Mouse (Mus musculus): ENCODE measurements at regions not wholly inside any gene's neighbourhood (a gene's known extent, or its start where the extent isn't known, plus 50 kb on each side); places are given as distances from the start of the nearest gene placed in this dataset.

GRCm38 (mm10) chr12:27619616-27620015, 277.2 kb upstream of the Sox11 start:
- DNase-seq (ENCODE audit: low read depth, low spot score): no peak

DNA sequence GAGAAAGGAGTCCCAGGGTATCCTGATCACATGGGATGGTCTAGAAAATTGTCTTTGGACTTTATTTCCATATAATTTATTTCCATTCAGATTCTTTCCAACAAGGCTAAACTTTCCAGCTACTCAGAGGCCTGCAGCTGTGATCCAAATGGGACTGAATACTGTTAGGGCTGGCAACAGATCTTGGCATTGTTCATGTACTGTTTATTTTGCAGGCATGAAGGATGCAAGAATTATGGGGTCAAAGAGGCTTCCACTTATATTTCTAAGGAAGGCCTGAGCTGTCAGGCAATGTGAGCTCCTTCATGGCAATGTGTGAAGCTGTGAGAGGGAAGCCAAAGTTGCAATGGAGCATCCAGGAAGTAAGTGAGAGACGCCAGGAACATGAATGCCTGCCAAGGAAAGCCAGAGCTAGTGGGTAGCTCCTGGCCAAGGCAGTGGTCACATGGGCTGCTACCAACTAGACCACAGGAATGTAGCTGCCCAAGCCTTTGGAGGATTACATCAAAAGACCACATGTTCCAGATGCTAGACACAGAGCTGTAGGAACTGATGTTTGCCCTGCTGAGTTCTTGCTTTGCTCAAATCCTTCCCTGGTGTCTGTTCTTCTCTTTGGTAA, 261.8 kb upstream of the Sox11 start:
- no peak for DNase-seq (ENCODE audit: low read depth, low spot score)

DNA sequence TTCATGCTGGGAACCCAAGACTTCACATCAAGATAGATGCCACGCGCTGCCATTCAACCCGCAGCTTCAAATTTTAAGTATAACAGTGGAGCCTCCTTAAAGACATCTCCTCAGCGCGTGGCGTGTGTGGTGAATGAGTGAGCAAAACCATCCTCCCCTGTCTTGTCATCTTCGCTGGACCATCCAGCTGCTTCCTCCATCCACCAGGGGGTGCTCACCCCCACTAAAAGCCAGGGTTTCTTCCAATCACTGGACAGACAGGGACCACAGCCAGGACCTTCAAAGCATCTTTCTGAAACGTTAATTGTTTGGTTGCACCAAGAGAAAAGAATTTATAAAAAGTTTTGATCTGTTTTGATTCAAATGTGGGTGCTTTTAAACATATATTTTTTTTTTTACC, 256.8 kb upstream of the Sox11 start:
- no peak for DNase-seq (ENCODE audit: low read depth, low spot score)

DNA sequence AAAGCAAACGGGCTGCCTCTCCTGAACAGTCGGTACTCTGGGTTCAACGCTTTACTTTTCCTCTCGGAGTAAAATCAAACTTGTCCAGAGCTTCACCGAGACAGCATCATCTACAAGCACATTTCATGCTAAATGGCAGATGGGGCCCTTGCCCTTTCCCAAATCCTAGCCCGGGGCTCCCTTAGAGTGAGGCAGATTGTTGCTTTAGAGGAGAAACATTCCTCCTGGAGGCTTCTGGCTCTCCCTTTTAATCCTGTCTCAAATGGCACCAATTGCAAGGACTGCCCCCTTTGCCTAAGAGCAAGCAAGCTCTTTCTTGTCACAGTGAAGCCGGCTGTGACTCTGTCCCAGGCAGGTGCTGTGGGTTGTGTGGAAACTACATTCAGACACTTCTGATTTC, 255.5 kb upstream of the Sox11 start:
- DNase-seq (ENCODE audit: low read depth, low spot score): no peak

- DNase-seq (ENCODE audit: low read depth, low spot score): no peak
Measured at GRCm38 (mm10) chr12:27597322-27597721, 254.9 kb upstream of the Sox11 start.

GRCm38 (mm10) chr12:27595576-27595975, 253.2 kb upstream of the Sox11 start:
- DNase-seq (ENCODE audit: low read depth, low spot score): no peak

GRCm38 (mm10) chr12:27593436-27593835, 251.1 kb upstream of the Sox11 start:
- no peak for DNase-seq (ENCODE audit: low read depth, low spot score)

GRCm38 (mm10) chr12:27576109-27576700, 233.8 kb upstream of the Sox11 start:
- DNase-seq (ENCODE audit: low read depth, low spot score): no peak

GRCm38 (mm10) chr12:27575629-27576028, 233.3 kb upstream of the Sox11 start:
- DNase-seq (ENCODE audit: low read depth, low spot score): no peak

- DNase-seq (ENCODE audit: low read depth, low spot score): no peak
Measured at GRCm38 (mm10) chr12:27567250-27567649, 224.9 kb upstream of the Sox11 start.

DNA sequence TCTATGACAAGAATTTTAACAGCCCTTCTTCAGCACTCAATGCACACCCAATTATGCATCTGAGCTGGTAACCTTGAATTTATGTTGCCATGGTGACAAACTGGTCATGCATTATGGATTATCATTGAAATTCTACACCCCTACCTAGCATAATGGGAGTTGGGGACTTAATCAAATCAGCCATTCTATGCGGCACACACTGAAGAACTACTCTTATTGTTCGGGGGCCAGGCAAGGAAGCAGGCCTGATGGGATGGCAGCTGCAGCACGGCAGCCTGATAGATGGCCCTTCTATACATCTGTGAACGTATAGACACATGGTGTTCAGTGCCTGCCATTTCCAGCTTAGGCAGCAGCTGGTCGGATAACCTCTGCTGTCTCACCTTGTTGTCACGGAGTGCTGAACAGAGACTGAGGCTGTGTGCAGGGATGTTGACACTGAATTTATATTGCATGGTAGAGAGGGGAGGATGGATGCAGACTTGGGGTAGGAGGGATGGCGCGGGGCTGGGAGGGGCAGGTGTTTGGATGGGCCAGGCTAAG, 223.7 kb upstream of the Sox11 start:
- no peak for DNase-seq (ENCODE audit: low read depth, low spot score)

DNA sequence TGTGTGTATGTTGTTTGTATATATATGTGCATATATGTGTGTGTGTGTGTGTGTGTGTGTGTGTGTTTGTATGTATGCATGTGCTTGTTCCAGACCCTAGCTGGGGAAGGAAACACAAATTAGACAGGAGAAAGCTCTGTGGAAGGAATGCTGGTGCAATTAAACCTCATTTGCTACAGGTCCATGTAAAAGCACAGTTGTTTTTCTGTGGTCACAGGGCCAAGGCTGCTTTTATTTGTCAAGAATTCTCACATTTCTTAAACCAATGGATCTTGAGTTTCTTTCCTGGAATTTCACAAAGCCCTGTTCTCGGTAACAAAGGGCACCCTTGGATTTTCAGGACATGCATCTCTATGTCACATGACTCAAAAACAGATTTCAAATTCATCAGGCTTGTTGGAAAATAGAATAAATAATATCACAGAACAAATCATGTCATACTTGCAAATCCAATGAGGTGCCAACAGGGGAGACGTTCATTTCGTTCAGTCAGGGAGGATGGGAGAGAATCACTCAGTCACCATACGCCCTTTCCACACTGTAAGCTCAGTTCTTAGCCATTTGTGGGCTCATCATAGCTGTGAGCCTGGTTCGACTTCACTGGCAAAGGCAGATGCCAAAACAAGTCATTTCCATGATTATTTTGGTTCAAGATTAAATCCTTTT, 222.4 kb upstream of the Sox11 start:
- no peak for DNase-seq (ENCODE audit: low read depth, low spot score)

DNA sequence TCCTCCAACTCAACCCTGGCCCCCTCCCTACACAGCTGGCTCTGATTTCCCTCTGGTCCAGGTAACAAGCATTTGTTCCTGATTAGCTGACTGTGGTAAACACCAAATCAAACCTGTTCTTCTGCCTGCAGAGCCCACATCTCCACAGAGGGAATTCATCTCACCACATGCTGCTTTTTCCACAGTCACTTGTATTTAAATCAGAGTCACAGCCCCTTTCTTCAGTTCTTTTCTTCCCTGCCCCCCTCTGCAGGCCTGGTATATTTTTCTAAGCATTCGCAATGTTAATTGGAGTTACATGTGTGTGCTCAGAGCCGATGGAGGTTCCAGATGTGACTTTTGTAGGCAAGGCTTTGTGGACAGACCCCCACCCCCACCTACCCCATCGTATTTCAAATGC, 221.5 kb upstream of the Sox11 start:
- no peak for DNase-seq (ENCODE audit: low read depth, low spot score)

DNA sequence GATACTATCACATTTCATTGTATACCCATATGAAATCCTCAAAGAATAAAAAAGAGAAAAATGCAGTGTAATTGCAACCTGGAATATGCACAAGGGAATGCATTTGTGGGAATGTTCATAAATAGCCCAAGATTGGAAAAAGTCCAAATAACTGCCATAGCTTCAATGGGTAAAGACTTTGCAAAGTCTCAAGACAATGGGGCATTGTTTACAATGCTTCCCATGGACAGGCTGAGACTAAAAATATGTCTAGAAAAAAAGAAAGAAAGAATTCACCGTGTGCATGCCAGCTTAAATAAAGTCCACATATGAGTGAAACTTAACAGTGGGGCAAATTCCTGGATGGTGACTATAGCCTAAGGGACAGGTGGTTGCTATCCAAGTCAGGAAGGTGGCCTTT, 210.4 kb upstream of the Sox11 start:
- no peak for DNase-seq (ENCODE audit: low read depth, low spot score)

DNA sequence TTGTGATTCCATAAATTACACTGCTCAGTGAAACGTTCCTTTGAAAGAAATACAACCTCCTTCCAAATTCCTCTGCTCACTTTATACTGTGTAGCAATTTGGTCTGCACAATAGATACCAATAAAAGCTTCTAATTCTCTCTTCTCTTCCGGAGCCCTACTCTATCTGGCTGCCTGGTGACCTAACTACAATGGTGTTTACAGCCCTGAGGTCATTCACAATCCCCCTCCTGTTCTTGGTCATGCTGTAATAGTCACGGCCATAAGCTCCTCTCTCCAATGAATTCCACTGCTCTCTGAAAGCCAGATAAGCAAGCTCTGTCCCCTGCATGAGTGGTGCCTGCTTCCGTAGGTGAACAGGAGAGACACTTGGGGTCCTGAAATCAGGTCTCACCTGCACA, 195.8 kb upstream of the Sox11 start:
- no peak for DNase-seq (ENCODE audit: low read depth, low spot score)

GRCm38 (mm10) chr12:27537507-27537906, 195.1 kb upstream of the Sox11 start:
- DNase-seq (ENCODE audit: low read depth, low spot score): no peak

DNA sequence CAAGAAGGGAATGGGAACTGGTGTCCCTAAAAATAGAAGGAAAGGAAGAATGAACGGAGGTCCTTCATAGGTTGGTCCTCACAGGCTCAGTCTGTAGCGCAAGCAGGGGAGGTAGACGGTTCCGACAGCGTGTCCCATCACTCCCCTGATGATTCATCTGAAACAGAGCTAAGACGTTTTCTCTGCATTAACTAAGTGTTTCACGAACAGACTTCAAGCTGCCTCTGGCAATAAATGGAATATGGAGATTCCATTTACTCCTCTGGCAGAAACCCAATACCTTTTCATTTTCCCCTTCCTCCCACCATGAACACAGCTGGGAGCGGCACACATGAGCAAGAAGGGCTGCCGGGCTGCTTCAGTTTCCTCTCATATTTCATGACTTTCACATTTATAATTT, 194.6 kb upstream of the Sox11 start:
- DNase-seq (ENCODE audit: low read depth, low spot score): no peak

DNA sequence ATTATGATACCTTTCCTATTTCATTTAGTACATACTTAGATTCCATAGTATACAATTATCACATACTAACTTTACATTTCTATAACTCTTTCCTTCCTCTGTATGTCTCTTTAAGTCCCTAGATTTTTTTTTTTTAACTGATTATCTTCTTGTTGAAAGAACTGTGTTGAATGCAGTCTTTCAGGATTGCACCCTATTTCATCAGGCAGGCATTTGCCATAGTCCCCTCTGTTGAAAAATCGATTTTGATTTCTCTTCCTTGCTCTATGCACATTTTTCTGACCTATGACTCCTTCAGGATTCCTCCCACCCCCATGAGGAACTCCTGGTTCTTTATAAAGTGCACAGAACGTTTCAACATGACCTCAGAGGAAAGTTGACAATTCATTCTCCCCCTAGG, 183.2 kb upstream of the Sox11 start:
- DNase-seq (ENCODE audit: low read depth, low spot score): no peak

- no peak for DNase-seq (ENCODE audit: low read depth, low spot score)
Measured at GRCm38 (mm10) chr12:27513253-27513652, 170.9 kb upstream of the Sox11 start.

GRCm38 (mm10) chr12:27508226-27508560, 165.8 kb upstream of the Sox11 start:
- DNase-seq (ENCODE audit: low read depth, low spot score): no peak

GRCm38 (mm10) chr12:27507523-27508225, 165.3 kb upstream of the Sox11 start:
- no peak for DNase-seq (ENCODE audit: low read depth, low spot score)

DNA sequence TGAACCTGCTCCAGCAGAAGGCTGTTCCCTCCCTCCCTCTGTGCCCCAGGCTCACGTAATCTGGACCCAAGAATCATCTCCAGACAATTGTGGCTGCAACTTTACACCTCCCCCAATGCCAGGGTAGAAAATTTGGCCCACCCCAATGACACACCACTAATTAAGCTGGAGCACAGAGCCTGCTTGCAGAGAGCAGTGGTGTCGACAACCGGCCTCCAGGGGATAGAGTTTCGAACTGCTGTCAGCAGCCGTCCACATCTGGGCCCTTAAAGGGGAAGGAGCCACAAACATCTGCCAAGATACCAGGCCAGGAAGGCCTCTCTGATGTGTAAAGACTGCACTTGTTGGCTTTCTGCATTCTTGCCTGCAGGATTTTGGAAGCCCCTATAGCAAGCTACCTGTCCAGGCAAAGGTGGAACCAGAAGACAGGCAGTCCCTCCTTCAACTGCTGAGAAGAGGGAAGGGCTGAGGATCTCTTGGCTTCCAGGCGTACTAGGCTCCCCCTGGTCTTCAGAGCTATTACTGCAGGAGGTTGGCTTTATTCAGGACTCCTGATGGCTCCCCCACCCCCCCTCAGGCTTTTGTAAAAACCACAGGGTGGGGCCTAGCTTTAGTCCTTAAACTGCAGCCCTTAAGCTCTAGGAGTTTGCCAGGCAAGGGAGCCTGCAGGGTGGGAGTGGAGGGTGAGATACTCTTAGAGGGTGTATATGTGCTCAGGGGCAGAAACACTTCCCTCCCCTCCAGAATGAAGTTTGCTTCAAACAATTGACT, 160.5 kb upstream of the Sox11 start:
- DNase-seq (ENCODE audit: low read depth, low spot score): no peak
